Mouse (Mus musculus): ENCODE data around the gene Duox2. TPM values are rescaled to one million over a fixed set of nuclear protein-coding genes. Genes with fewer than 3 reads are reported as not detected.

Gene Duox2
- polyA plus RNA-seq, 1 experiment = not detected

DNA sequence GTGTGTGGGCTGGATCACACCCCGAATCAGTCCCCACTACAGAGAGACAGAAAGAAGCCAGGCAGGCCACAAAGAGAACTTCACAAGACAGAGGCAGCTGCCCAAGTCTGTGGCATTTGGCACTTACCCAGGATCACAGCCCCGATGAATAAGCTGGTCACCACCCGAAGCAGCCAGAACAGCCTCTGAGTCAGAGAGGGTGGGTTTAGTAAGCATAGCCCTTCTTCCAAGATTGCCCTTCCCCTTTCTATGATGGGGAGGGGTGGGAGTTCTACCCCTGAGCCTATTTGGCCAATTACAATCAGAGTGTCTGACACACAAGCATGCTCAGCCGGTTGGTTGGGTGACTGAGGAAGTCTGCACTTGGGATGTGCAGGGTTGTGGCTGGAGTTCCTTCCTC, 7.9 kb upstream of the Duox2 start:
- TF ChIP-seq POLR2A (IDR thresholded peaks at IDR 0.05; ENCODE audit: borderline replicate concordance, control insufficient read depth, low read depth, low read length) = no peak
- no peak for TF ChIP-seq CTCF (IDR thresholded peaks at IDR 0.05; ENCODE audit: control insufficient read depth, insufficient read depth, low read length)
- H3K4me3 ChIP-seq (replicated peaks; ENCODE audit: control insufficient read depth, low read depth, low read length) = no peak overlapping the region
- 0% methylated on average over 4 of the region's 4 CpGs for WGBS
- no peak overlapping the region for H3K27ac ChIP-seq (ENCODE audit: control insufficient read depth, insufficient read depth, low read depth, low read length, poor library complexity)
- peaks cover 2% of the 10 kb centered on the region for H3K4me1 ChIP-seq (ENCODE audit: control insufficient read depth, insufficient read depth, low read length)

DNA sequence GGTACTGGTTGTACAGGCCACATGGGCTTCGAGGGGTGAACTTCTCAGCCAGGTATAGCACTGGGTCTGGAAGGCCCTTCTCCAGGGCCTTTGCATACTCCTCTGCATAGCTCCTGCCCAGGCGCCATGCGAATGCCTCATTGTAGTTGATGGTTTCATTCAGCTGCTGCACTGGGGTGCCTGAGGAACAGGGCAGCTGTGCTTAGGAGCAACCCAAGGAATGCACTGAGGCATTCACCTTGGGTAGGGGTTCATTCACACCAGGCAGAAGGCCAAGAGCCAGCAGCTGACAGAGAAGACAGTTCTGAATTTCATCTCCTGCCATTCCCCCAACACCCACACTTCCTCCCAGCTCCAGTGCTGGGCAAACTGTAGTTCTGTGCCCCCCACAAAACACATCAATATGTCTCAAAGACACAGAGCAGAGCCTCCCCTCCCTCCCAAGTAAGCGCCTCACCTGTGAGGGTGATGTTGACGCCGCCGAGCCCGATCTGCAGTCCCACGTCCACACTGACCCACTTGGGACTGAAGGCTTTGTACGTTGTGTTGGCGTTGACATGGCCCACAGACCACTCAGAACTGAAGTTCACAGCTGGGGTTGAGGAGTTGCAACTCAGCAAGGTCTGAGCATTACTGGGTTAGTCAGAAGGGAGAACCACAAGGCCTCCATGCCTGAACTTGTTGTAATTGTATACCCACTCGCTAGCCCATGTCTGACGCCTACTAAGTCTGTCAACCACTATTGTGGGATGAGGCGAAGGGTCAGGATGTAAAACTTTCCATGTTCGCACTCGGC, 7.0 kb upstream of the Duox2 start:
- TF ChIP-seq POLR2A (IDR thresholded peaks at IDR 0.05; ENCODE audit: borderline replicate concordance, control insufficient read depth, low read depth, low read length) = no peak
- 79% methylated on average over 16 of the region's 16 CpGs for WGBS
- Histone ChIP-seq H3K4me3 (replicated peaks; ENCODE audit: control insufficient read depth, low read depth, low read length) (no peak overlapping the region), H3K27ac (ENCODE audit: control insufficient read depth, insufficient read depth, low read depth, low read length, poor library complexity) (no peak overlapping the region), H3K4me1 (ENCODE audit: control insufficient read depth, insufficient read depth, low read length) (peaks cover 5% of the 10 kb centered on the region)

DNA sequence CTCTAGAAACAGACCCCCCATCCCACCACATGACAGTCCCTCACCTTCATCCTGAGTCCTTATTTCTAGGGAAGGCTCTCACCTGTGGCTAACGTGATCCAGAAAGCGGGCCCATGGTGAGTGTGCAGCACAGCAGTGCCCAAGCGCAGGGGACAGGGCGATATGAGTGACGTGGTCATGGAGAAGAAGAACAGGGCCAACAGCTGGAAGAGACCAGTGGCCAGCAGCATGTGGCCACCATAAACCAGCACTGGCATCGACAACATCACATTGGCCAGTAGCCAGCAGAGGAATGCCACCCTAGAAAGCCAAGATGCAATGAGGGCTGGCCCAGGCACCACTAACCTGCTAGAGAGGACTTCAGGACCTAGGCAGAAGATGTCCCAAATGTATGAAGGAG, 6.3 kb upstream of the Duox2 start:
- WGBS = 85% methylated on average over 6 of the region's 6 CpGs
- Histone ChIP-seq H3K27ac (ENCODE audit: control insufficient read depth, insufficient read depth, low read depth, low read length, poor library complexity) (no peak overlapping the region), H3K4me1 (ENCODE audit: control insufficient read depth, insufficient read depth, low read length) (peaks cover 5% of the 10 kb centered on the region), H3K4me3 (replicated peaks; ENCODE audit: control insufficient read depth, low read depth, low read length) (no peak overlapping the region)
- no peak for TF ChIP-seq CTCF (IDR thresholded peaks at IDR 0.05; ENCODE audit: control insufficient read depth, insufficient read depth, low read length)
- no peak for TF ChIP-seq POLR2A (IDR thresholded peaks at IDR 0.05; ENCODE audit: borderline replicate concordance, control insufficient read depth, low read depth, low read length)

DNA sequence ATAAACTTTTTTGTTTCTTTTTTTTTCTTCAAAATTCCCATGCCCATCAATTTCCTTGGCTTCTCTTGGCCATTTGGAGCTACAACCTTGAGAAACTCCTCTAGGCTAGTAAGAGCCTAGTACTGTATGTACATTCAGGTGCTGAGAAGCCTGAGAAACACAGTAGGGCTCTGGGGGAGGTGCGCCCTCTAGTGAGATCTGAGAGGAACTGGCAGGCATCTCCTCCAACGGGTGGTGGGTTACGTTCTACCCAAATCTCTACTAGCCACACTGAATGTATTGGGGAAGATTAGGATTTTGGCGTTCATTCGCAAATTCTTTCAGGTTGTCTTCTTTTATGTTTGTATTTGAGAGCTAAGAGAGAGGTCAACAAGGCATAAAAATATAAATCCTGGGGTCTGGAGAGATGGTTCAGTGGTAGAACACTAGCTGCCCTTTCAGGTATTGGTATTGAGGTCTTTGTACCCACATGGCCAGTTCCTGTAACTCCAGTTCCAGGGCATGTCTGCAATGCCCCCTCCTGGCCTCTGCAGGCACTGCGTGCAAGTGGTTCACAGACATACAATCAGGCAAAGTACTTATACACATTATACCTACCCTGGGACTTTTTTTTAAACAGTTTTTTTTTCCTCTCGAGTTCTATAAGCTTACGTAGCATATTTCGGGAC, 4.5 kb upstream of the Duox2 start:
- TF ChIP-seq POLR2A (IDR thresholded peaks at IDR 0.05; ENCODE audit: borderline replicate concordance, control insufficient read depth, low read depth, low read length) = no peak
- peak; percentile 86 for TF ChIP-seq CTCF (IDR thresholded peaks at IDR 0.05; ENCODE audit: control insufficient read depth, insufficient read depth, low read length)
- WGBS = 9% methylated on average over 9 of the region's 9 CpGs
- no peak overlapping the region for H3K27ac ChIP-seq (ENCODE audit: control insufficient read depth, insufficient read depth, low read depth, low read length, poor library complexity)
- H3K4me1 ChIP-seq (ENCODE audit: control insufficient read depth, insufficient read depth, low read length) = peaks cover 5% of the 10 kb centered on the region
- H3K4me3 ChIP-seq (replicated peaks; ENCODE audit: control insufficient read depth, low read depth, low read length) = no peak overlapping the region

DNA sequence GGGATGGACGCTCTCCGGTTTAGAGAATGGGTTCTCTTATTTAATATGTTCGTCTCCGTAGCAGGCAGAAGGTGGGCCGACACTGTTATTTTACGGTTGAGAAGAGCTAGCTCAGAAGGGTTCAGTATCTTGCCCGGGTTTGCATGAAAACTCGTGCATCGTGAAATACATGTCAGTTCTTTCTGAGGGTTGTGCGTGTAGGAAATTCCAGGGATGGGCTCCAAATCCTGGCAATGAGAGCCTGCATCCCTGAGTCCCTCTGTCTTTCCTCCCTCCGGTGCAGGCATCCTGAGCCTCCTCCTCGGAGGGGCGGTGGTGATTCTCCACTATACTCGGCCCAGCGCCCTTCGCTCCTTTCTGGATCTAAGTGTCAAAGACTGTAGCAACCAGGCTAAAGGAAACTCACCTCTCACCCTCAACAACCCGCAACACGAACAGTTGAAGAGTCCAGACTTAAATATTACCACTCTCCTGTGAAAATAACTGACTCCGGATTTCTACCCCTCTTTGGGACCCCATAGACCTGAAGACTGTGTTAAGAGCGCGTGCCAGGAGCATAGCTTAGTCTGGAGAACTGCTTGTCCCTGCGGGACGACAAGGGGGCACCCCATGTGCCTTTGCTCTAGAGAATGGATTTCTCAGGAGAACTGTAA, 3.8 kb upstream of the Duox2 start:
- no peak overlapping the region for H3K27ac ChIP-seq (ENCODE audit: control insufficient read depth, insufficient read depth, low read depth, low read length, poor library complexity)
- H3K4me3 ChIP-seq (replicated peaks; ENCODE audit: control insufficient read depth, low read depth, low read length) = no peak overlapping the region
- 13% methylated on average over 23 of the region's 23 CpGs for WGBS
- H3K4me1 ChIP-seq (ENCODE audit: control insufficient read depth, insufficient read depth, low read length) = peaks cover 5% of the 10 kb centered on the region
- TF ChIP-seq CTCF (IDR thresholded peaks at IDR 0.05; ENCODE audit: control insufficient read depth, insufficient read depth, low read length) = no peak
- no peak for TF ChIP-seq POLR2A (IDR thresholded peaks at IDR 0.05; ENCODE audit: borderline replicate concordance, control insufficient read depth, low read depth, low read length)

DNA sequence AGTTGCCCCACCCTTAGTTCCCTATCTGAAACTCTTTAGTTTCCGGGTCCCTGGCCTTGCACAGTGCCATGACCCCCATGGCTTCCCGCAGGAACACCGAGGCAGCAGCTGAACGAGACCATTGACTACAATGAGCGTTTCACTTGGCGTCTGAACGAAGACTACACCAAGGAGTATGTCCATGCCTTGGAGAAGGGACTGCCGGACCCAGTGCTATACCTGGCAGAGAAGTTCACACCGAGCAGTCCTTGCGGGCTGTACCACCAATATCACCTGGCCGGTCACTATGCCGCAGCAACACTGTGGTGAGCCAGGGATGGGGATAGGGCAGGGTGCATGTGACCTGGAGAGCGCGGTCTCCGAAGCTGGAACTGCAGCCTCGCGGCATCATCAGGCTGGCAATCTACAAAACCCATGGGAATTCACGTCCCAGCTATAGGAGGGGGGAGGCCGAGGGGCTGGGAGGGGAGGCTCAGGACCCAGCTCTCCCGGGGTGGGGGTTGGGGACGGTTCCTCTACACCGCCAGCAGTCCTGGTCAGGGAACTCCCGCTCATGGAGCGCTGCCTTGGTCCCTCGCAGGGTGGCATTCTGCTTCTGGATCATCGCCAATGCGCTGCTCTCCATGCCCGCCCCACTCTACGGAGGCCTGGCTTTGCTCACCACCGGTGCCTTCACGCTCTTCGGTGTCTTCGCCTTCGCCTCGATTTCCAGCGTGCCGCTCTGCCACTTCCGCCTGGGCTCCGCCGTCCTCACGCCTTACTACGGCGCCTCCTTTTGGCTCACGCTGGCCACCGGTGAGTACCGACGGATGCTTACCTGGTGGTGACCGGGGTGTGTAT, 3.1 kb upstream of the Duox2 start:
- H3K4me1 ChIP-seq (ENCODE audit: control insufficient read depth, insufficient read depth, low read length) = peaks cover 5% of the 10 kb centered on the region
- no peak; the same call in 1 of the 2 replicates for TF ChIP-seq POLR2A (IDR thresholded peaks at IDR 0.05; ENCODE audit: borderline replicate concordance, control insufficient read depth, low read depth, low read length)
- TF ChIP-seq CTCF (IDR thresholded peaks at IDR 0.05; ENCODE audit: control insufficient read depth, insufficient read depth, low read length) = no peak
- WGBS = 1% methylated on average over 48 of the region's 48 CpGs
- H3K4me3 ChIP-seq (replicated peaks; ENCODE audit: control insufficient read depth, low read depth, low read length) = no peak overlapping the region
- no peak overlapping the region for H3K27ac ChIP-seq (ENCODE audit: control insufficient read depth, insufficient read depth, low read depth, low read length, poor library complexity)

DNA sequence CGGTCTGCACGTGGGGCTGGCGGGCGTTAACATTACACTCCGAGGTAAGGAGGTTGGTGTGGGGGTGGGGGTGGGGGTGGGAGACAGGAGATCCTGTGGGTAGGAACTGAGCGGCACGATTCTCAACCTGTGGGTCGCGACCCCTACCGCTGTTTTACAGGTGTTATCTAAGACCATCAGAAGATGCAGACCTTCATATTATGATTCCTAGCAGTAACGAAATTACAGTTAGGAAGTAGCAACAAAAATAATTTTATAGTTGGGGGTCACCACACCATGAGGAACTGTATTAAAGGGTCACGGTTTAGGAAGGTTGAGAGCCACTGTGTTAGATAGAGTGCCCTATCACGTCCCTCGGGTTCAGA, 2.4 kb upstream of the Duox2 start:
- TF ChIP-seq POLR2A (IDR thresholded peaks at IDR 0.05; ENCODE audit: borderline replicate concordance, control insufficient read depth, low read depth, low read length) (no peak), CTCF (IDR thresholded peaks at IDR 0.05; ENCODE audit: control insufficient read depth, insufficient read depth, low read length) (no peak)
- Histone ChIP-seq H3K4me3 (replicated peaks; ENCODE audit: control insufficient read depth, low read depth, low read length) (no peak overlapping the region), H3K27ac (ENCODE audit: control insufficient read depth, insufficient read depth, low read depth, low read length, poor library complexity) (no peak overlapping the region), H3K4me1 (ENCODE audit: control insufficient read depth, insufficient read depth, low read length) (peaks cover 5% of the 10 kb centered on the region)
- 5% methylated on average over 14 of the region's 14 CpGs for WGBS
